Mouse (Mus musculus): Measurements from ENCODE around the gene Hip1r. TPM values are rescaled to one million over a fixed set of nuclear protein-coding genes. Genes with fewer than 3 reads are reported as not detected.

Gene Hip1r
- polyA plus RNA-seq, 1 experiment from 2014 or later: 18.3 TPM

DNA sequence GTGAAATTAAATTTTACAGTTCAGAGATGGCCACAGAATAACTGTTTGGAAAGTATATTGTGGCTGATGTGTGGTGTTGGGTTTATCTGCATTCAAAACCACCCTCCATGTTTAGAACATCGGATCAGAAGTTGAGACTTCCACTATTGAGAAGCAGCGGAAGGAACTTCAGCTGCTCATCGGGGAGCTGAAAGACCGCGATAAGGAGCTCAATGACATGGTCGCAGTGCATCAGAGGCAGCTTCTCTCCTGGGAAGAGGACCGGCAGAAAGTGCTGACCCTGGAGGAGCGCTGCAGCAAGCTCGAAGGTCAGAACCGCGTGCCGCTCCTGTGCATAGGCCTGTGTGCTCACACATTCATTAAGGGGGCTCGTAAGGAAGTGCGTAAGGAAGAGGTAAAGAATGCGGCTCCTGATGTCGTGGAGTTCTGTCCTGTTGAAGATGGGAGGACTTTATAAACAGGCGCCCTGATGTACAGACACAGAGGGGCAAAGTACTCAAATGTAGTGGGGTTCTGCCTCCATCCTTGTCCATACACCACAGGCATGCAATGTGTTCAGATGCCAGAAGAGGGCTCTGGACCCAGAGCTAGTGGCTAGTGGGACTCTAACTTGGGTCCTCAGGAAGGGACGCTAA, 39.4 kb upstream of the Hip1r start:
- no peaks in the 10 kb centered on the region for H3K9me3 ChIP-seq (ENCODE audit: control insufficient read depth)
- no peaks in the 10 kb centered on the region for H3K27me3 ChIP-seq (replicated peaks; ENCODE audit: control insufficient read depth, insufficient read depth, low read length)
- 35% methylated on average over 18 of the region's 18 CpGs for WGBS
- no peak for ATAC-seq
- H3K36me3 ChIP-seq (ENCODE audit: control insufficient read depth, insufficient read depth): no peaks in the 10 kb centered on the region; the same call in 1 of the 2 replicates
- peaks cover 3% of the 10 kb centered on the region; the same call in 1 of the 2 replicates for H3K4me1 ChIP-seq (replicated peaks; ENCODE audit: control insufficient read depth, insufficient read depth, low read length)
- H3K4me3 ChIP-seq (ENCODE audit: low read depth, low read length): no peak overlapping the region
- no peak overlapping the region for H3K27ac ChIP-seq (ENCODE audit: low read depth, low read length)
- H3K4me2 ChIP-seq (replicated peaks; ENCODE audit: low read depth): no peak overlapping the region
- H3K9ac ChIP-seq (ENCODE audit: low read depth, low read length): no peak overlapping the region
- peak; percentile 67 for TF ChIP-seq CTCF (IDR thresholded peaks at IDR 0.05; ENCODE audit: low read depth)

DNA sequence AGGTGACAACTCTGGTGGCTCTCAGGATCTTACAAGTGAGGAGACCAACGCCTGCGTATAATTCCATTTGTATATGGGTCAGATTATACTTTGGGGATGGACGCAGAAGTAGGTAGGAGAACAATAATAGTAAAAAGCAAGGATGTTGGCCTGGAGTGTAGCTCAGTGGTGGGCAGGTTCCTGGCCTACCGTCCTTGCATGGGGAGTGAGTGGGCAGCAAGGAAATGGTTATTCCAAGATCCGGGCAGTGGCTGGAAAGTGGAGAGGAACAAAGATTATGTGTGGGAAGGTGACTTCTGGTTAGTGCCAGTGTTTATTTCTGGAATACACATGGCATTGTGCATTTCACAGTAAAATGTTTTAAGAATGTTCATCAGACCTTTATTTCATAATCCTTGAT, 37.5 kb upstream of the Hip1r start:
- WGBS: 89% methylated on average over 5 of the region's 5 CpGs
- no peak for TF ChIP-seq CTCF (IDR thresholded peaks at IDR 0.05; ENCODE audit: low read depth)
- Histone ChIP-seq H3K27ac (ENCODE audit: low read depth, low read length) (no peak overlapping the region), H3K36me3 (ENCODE audit: control insufficient read depth, insufficient read depth) (no peaks in the 10 kb centered on the region; the same call in 1 of the 2 replicates), H3K4me2 (replicated peaks; ENCODE audit: low read depth) (no peak overlapping the region), H3K4me3 (ENCODE audit: low read depth, low read length) (no peak overlapping the region), H3K9ac (ENCODE audit: low read depth, low read length) (no peak overlapping the region), H3K4me1 (replicated peaks; ENCODE audit: control insufficient read depth, insufficient read depth, low read length) (peaks cover 3% of the 10 kb centered on the region; the same call in 1 of the 2 replicates), H3K9me3 (ENCODE audit: control insufficient read depth) (no peaks in the 10 kb centered on the region), H3K27me3 (replicated peaks; ENCODE audit: control insufficient read depth, insufficient read depth, low read length) (no peaks in the 10 kb centered on the region)
- ATAC-seq: no peak

DNA sequence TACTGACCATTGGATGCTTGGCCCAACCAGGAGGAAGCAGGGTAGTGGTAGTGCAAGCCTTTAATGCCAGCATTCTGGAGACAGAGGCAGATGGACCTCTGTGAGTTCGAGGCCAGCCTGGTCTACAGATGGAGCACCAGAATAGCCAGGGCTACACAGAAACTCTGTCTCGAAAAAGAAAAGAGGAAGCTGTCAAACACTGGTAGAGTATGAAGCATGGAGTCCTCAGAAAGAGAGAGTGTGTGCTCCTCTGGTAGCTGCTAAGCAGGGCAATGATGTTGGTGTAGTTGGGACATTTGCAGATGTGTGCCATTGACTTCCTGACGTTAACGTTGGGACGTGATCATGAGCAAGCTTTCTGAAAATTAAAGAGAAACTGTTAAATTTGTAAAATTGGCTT, 34.9 kb upstream of the Hip1r start:
- ATAC-seq: no peak
- H3K27me3 ChIP-seq (replicated peaks; ENCODE audit: control insufficient read depth, insufficient read depth, low read length): no peaks in the 10 kb centered on the region
- no peak overlapping the region for H3K9ac ChIP-seq (ENCODE audit: low read depth, low read length)
- H3K9me3 ChIP-seq (ENCODE audit: control insufficient read depth): no peaks in the 10 kb centered on the region
- no peak for TF ChIP-seq CTCF (IDR thresholded peaks at IDR 0.05; ENCODE audit: low read depth)
- H3K4me3 ChIP-seq (ENCODE audit: low read depth, low read length): no peak overlapping the region
- no peaks in the 10 kb centered on the region for H3K4me1 ChIP-seq (replicated peaks; ENCODE audit: control insufficient read depth, insufficient read depth, low read length)
- H3K36me3 ChIP-seq (ENCODE audit: control insufficient read depth, insufficient read depth): no peaks in the 10 kb centered on the region; the same call in 1 of the 2 replicates
- no peak overlapping the region for H3K27ac ChIP-seq (ENCODE audit: low read depth, low read length)
- 80% methylated on average over 5 of the region's 5 CpGs for WGBS
- H3K4me2 ChIP-seq (replicated peaks; ENCODE audit: low read depth): no peak overlapping the region

GRCm38 (mm10) chr5:123946546-123946945, 26.9 kb upstream of the Hip1r start:
- H3K36me3 ChIP-seq (ENCODE audit: control insufficient read depth, insufficient read depth): no peaks in the 10 kb centered on the region
- H3K9ac ChIP-seq (ENCODE audit: low read depth, low read length): no peak overlapping the region
- ATAC-seq: no peak
- no peak overlapping the region for H3K27ac ChIP-seq (ENCODE audit: low read depth, low read length)
- no peaks in the 10 kb centered on the region for H3K4me1 ChIP-seq (replicated peaks; ENCODE audit: control insufficient read depth, insufficient read depth, low read length)
- H3K27me3 ChIP-seq (replicated peaks; ENCODE audit: control insufficient read depth, insufficient read depth, low read length): no peaks in the 10 kb centered on the region
- 56% methylated on average over 4 of the region's 4 CpGs for WGBS
- H3K9me3 ChIP-seq (ENCODE audit: control insufficient read depth): no peaks in the 10 kb centered on the region
- no peak for TF ChIP-seq CTCF (IDR thresholded peaks at IDR 0.05; ENCODE audit: low read depth)
- H3K4me3 ChIP-seq (ENCODE audit: low read depth, low read length): no peak overlapping the region
- H3K4me2 ChIP-seq (replicated peaks; ENCODE audit: low read depth): no peak overlapping the region

- no peak for ATAC-seq
- no peaks in the 10 kb centered on the region for H3K4me1 ChIP-seq (replicated peaks; ENCODE audit: control insufficient read depth, insufficient read depth, low read length)
- peak; percentile 86 for TF ChIP-seq CTCF (IDR thresholded peaks at IDR 0.05; ENCODE audit: low read depth)
- H3K9me3 ChIP-seq (ENCODE audit: control insufficient read depth): no peaks in the 10 kb centered on the region
- 48% methylated on average over 7 of the region's 7 CpGs for WGBS
- H3K9ac ChIP-seq (ENCODE audit: low read depth, low read length): no peak overlapping the region
- no peaks in the 10 kb centered on the region for H3K27me3 ChIP-seq (replicated peaks; ENCODE audit: control insufficient read depth, insufficient read depth, low read length)
- H3K27ac ChIP-seq (ENCODE audit: low read depth, low read length): no peak overlapping the region
- H3K4me2 ChIP-seq (replicated peaks; ENCODE audit: low read depth): no peak overlapping the region
- no peak overlapping the region for H3K4me3 ChIP-seq (ENCODE audit: low read depth, low read length)
- H3K36me3 ChIP-seq (ENCODE audit: control insufficient read depth, insufficient read depth): no peaks in the 10 kb centered on the region
Observed at GRCm38 (mm10) chr5:123947041-123947761, 26.2 kb upstream of the Hip1r start.

- H3K9ac ChIP-seq (ENCODE audit: low read depth, low read length): no peak overlapping the region
- WGBS: 62% methylated on average over 5 of the region's 5 CpGs
- ATAC-seq: no peak
- no peak overlapping the region for H3K4me3 ChIP-seq (ENCODE audit: low read depth, low read length)
- H3K36me3 ChIP-seq (ENCODE audit: control insufficient read depth, insufficient read depth): no peaks in the 10 kb centered on the region
- H3K4me1 ChIP-seq (replicated peaks; ENCODE audit: control insufficient read depth, insufficient read depth, low read length): no peaks in the 10 kb centered on the region
- no peak overlapping the region for H3K27ac ChIP-seq (ENCODE audit: low read depth, low read length)
- TF ChIP-seq CTCF (IDR thresholded peaks at IDR 0.05; ENCODE audit: low read depth): no peak
- no peaks in the 10 kb centered on the region for H3K27me3 ChIP-seq (replicated peaks; ENCODE audit: control insufficient read depth, insufficient read depth, low read length)
- H3K4me2 ChIP-seq (replicated peaks; ENCODE audit: low read depth): no peak overlapping the region
- H3K9me3 ChIP-seq (ENCODE audit: control insufficient read depth): no peaks in the 10 kb centered on the region
Observed at GRCm38 (mm10) chr5:123952365-123953045, 20.9 kb upstream of the Hip1r start.

All from intestine, postnatal 0 days (tissue).